Mouse (Mus musculus) small intestine, adult 2 months (tissue): ENCODE results near the gene Ulk4. TPM values are rescaled to one million over a fixed set of nuclear protein-coding genes. Genes with fewer than 3 reads are reported as not detected.

Experiments used
- H3K27ac ChIP-seq: fragments of 200-500 bp; 2 replicates; pipeline ENCODE4 v1.5.1; 2012; ENCODE audit warnings: low read depth, low read length, control low read depth, inconsistent platforms; ENCODE audit not compliant: insufficient read depth
- H3K27me3 ChIP-seq: fragments of 200-500 bp; 2 replicates; pipeline ENCODE4 v1.6.1; 2012; ENCODE audit warnings: mild to moderate bottlenecking, moderate library complexity, low read length, inconsistent platforms; ENCODE audit not compliant: control insufficient read depth, insufficient read depth
- H3K36me3 ChIP-seq: fragments of 200-500 bp; 2 replicates; pipeline ENCODE4 v1.6.1; 2012; ENCODE audit warnings: mild to moderate bottlenecking, low read length, control low read depth, inconsistent platforms; ENCODE audit not compliant: control insufficient read depth, insufficient read depth
- H3K4me1 ChIP-seq: fragments of 200-500 bp; 2 replicates; pipeline ENCODE4 v1.6.1; 2012; ENCODE audit warnings: low read length, inconsistent platforms, mixed read lengths; ENCODE audit not compliant: control insufficient read depth, insufficient read depth, insufficient read length
- H3K4me3 ChIP-seq: fragments of 200-500 bp; 2 replicates; pipeline ENCODE4 v1.5.1; 2012; ENCODE audit warnings: low read depth, mild to moderate bottlenecking, control low read depth, inconsistent platforms, low read length, moderate library complexity
- CTCF ChIP-seq: fragments of 200-500 bp; IDR thresholded peaks from 2 replicates; pipeline ENCODE4 v1.5.1; 2012; ENCODE audit warnings: low read depth, mild to moderate bottlenecking, control low read depth, inconsistent platforms, low read length, moderate library complexity, mixed read lengths; ENCODE audit not compliant: insufficient replicate concordance, insufficient read length; ENCODE audit errors: extremely low read depth
- POLR2A ChIP-seq: fragments of 200-500 bp; IDR thresholded peaks from 2 replicates; pipeline ENCODE4 v1.6.1; 2012; ENCODE audit warnings: low read depth, mild to moderate bottlenecking, control low read depth, inconsistent platforms, low read length, moderate library complexity
- WGBS: fragments of 180-500 bp; shearing (Covaris S2); methylation state at CpG from one replicate; pipeline ENCODE4 v1.1.7; 2018; 5-methylcytosine and 5-hydroxymethylcytosine counted together
- polyA plus RNA-seq: library from polyadenylated mRNA; depleted of rRNA; stranded (reverse); fragments of >200 nt; gene quantifications from 2 replicates; pipeline ENCODE4 v1.2.3, GENCODE M21; 2012; rRNA removed

Ulk4 gene
- polyA plus RNA-seq = 0.51 and 0.65 TPM in 2 replicates

DNA sequence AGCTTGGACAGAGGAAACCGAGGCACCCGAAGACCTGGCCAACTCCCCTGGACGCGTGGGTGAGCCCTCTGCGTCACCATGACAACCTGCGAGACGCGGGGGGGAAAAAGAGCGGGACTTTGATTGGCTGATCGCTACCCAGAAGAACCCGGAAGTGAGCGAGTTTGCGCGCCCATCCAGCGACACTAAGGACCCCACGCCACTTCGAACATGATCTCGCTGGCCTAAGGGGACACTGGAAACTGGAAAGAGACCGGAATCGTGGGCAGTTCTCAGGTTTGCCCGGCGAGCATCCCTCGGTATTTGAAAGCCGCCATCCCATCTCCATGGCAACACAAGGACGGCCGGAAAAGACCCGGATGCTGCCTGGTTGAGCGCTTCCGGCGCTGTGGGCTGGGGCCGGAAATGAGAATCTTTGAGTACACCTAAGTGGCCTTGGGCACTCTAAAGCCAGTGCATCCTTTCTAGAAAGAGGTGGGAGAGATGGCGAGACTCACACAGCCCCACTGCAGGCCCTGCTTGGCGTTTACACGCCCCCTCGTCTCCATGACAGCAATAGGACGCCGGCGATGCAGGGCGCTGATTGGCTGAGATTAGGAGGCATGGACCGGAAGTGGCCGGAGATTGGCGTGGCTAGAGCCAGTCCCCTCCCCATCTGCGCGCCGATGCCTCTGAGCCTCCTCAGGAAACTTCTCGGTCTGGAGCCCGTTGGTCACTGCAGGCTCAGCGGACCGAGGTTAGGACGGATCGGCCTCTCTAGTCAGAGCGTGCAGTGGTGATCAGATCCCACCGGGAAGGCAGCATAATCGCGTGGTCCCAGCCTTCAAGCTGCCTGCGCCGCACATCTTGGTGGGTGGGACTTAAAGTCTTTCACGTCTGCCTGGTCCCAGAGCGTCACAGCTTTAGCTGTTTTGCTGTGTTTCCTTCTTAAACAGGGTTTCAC, at the start of gene Ulk4:
Gene Ulk4, minus strand, starts transcription at position 80 of the 943 bp plus-strand sequence.
- no peaks in the 10 kb centered on the region for H3K27me3 ChIP-seq
- TF ChIP-seq POLR2A (no peak), CTCF (no peak; the same call in 1 of the 2 replicates)
- no peaks in the 10 kb centered on the region for H3K36me3 ChIP-seq
- H3K4me3 ChIP-seq = peak within 1 kb of the TSS; percentile 78
- WGBS = under 1% methylated on average over 59 of the region's 59 CpGs
- H3K4me1 ChIP-seq = peaks cover 2% of the 10 kb centered on the region; the same call in 1 of the 2 replicates
- H3K27ac ChIP-seq = peak within 1 kb of the TSS; percentile 43; the same call in 1 of the 2 replicates

DNA sequence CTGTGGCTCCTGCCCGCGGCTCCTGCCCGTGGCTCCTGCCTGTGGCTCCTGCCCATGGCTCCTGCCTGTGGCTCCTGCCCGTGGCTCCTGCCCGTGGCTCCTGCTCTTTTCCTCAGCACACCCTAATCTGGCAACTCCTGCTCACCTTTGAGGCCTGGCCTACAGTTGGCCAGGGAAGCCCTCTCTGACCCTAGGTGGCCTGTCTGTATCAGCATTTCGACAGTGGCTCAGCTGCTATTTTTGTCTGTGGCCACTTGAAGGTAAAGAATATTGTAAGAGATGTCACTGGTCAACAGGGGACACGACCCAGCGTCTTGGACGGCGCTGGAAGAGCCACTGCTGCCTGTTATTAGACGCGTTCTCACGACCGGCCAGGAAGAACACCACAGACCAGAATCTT, 45.0 kb upstream of the Ulk4 start:
- peaks cover 15% of the 10 kb centered on the region for H3K4me1 ChIP-seq
- TF ChIP-seq CTCF (no peak), POLR2A (no peak)
- H3K27ac ChIP-seq = no peak overlapping the region
- H3K36me3 ChIP-seq = peaks cover 3% of the 10 kb centered on the region; the same call in 1 of the 2 replicates
- WGBS = 97% methylated on average over 14 of the region's 14 CpGs
- no peaks in the 10 kb centered on the region for H3K27me3 ChIP-seq
- H3K4me3 ChIP-seq = no peak overlapping the region

DNA sequence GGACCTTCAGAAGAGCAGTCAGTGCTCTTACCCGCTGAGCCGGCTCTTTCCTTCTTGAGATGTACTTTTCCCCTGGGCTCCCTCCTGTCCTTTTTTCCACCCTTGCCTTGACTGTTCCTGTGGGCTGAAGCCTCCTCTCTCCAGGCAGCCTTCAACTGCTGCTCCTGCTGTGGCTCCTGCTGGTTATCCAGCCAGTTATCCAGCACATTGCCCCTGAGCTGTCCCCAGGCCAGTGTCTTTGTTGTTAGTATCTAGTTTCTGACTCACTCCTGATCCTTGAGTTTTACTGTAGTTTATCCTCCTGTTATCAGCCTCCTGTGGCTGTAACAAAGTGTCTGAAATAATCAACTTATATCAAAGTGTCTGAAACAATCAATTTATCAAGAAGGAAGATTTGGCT, 44.1 kb upstream of the Ulk4 start:
- 96% methylated on average over 2 of the region's 2 CpGs for WGBS
- no peaks in the 10 kb centered on the region for H3K27me3 ChIP-seq
- peaks cover 3% of the 10 kb centered on the region; the same call in 1 of the 2 replicates for H3K36me3 ChIP-seq
- TF ChIP-seq CTCF (no peak), POLR2A (no peak)
- no peak overlapping the region for H3K27ac ChIP-seq
- peaks cover 22% of the 10 kb centered on the region for H3K4me1 ChIP-seq
- no peak overlapping the region for H3K4me3 ChIP-seq

DNA sequence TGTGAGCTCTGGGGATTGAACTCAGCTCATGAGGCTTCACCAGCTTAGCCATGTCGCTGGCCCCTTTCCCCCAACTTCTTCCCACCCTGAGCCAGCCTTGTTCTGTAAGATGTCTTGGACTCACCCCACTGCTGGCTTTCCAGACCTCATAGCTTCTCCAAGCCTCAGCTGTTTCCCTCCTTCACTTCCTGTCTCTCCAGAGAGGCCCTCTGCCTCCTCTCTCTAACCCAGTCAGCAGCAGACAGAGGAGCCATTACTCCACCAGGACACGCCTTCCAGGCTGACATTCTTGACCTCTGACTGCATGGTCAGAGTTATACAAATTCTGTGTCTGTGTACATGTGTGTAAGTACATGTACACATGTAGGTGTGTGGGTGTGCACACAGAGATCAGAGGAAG, 43.4 kb upstream of the Ulk4 start:
- no peak overlapping the region for H3K4me3 ChIP-seq
- WGBS = 84% methylated on average over 2 of the region's 2 CpGs
- peaks cover 29% of the 10 kb centered on the region for H3K4me1 ChIP-seq
- peaks cover 3% of the 10 kb centered on the region; the same call in 1 of the 2 replicates for H3K36me3 ChIP-seq
- H3K27me3 ChIP-seq = no peaks in the 10 kb centered on the region
- H3K27ac ChIP-seq = no peak overlapping the region; the same call in 1 of the 2 replicates
- TF ChIP-seq POLR2A = no peak
- no peak for TF ChIP-seq CTCF

DNA sequence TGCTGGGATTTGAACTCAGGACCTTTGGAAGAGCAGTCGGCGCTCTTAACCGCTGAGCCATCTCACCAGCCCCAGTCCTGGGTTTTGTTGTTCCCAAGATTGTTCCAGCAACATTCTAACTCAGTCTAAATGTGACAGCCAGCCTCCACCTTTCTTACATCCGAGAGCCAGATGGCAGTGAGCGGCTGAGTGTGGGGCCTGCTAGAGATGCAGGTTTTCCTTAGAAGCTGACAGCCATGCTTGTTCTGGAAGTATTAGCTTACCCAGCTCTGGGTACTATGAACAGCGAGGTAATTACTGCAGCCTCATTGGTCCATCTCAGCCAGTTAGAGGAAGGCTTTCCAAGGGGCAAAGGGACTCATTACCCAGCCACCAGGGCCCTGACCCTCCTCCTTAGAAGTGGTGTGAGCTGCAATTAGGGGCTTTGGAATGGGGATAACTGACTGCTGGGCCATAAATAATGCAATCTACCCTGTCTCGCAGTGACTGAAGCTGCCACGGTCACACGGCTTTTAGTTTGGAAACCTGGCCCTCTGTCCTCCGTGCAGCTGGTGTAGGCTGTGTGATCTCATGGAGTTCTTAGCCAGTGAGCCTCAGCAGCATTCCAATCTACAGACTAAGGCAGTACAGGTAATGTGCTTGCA, 42.4 kb upstream of the Ulk4 start:
- Histone ChIP-seq H3K4me1 (peaks cover 35% of the 10 kb centered on the region), H3K27ac (no peak overlapping the region), H3K4me3 (no peak overlapping the region), H3K27me3 (no peaks in the 10 kb centered on the region), H3K36me3 (peaks cover 3% of the 10 kb centered on the region; the same call in 1 of the 2 replicates)
- TF ChIP-seq POLR2A (no peak), CTCF (no peak)
- WGBS = 87% methylated on average over 10 of the region's 10 CpGs

DNA sequence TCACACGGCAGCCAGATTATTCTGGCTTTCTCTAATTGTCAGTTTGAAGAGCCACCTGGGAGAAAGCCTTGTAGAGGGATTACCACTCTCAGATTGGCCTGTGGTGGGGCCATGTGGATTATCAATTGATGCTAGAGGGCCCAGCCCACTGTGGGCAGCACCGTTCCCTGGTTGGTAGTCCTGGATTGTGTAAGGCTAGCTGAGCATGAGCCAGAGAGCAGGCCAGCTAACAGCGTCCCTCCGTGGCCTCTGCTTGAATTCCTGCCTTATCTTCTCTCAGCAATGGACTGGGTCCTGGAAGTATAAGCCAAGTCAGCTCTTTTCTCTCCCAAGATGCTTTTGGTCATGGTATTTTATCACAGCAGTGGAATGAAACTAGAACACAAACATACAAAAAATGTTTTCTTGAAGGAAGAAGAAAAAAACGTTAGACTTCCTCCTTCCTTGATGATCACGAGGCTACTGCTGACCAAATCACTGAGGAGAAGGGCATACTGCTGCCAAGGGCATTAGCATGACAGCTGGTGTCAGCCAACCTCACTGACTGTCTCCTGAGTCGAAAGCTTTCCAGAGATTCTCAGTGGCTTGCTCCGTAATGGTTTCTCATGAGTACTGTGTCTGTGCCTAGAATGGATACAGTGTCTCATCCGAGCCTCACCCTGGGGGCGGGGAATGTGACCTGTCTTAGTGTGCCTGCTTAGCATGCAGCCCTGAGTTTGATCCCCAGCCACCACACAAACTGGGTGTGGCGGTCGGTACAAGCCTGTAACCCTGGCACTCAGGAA, 39.8 kb upstream of the Ulk4 start:
- Histone ChIP-seq H3K4me3 (no peak overlapping the region), H3K4me1 (peaks cover 51% of the 10 kb centered on the region), H3K27ac (peak overlapping the region; percentile 100), H3K27me3 (no peaks in the 10 kb centered on the region), H3K36me3 (peaks cover 1% of the 10 kb centered on the region; the same call in 1 of the 2 replicates)
- 16% methylated on average over 12 of the region's 12 CpGs for WGBS
- TF ChIP-seq POLR2A (no peak; the same call in 1 of the 2 replicates), CTCF (peak; percentile 23; the same call in 1 of the 2 replicates)
